Mouse (Mus musculus): ENCODE data around the gene Melk. TPM values are rescaled to one million over a fixed set of nuclear protein-coding genes. Genes with fewer than 3 reads are reported as not detected.

The Melk gene
- total RNA-seq (2023) = 9.8 and 10.0 TPM in 2 replicates

DNA sequence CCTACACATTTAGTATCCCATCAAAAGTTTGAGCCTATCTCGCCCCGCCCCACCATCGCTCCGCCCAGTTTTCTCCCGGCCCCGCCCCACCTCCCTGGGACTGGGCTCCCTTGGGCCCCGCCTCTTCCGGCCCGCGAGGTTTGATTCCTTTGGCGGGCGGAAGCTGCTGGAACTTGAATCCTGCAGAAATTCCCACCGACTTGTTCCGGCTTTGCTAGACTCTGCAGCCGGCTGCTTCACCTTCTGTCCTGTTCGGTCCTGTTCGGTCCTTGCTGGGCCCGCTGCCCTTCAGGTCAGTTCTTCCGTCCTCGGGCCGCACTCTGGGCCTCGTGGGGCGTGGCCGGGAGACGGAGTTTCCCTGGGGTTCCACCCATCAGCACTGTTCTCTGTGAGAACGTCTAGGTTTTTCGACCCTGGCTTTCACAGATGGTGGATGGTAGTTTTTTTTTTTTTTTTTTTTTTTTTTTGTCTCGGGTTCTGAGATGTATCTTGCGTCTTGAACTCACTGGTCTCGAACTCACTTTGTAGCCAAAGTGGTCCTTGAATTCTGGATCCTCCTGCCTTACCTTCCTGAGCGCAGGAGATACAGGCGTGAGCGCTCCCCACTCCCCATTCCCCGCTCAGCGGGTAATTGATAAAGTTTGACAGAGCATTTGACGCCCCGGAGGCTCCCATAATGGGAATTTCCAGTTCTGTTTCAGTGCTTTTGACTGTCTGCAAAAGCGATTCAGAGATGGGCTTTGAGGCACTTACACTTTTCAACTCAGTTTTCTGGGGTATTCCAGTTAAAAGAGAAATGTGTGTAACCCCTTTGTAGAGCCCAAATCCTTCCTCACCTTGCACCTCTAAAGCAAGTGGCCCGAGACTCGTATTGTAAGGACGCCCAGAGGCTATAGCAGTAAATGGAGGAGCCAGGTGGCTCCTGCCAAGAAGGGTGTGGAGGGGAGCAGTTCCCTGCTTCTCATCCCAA is at the start of gene Melk:
TSS of gene Melk (plus strand) at position 96 of the 970 bp plus-strand sequence.

Other genes starting within 250 kb of the Melk start
- gene Gne, start 216.7 kb upstream of the Melk start, total RNA-seq (2023) = 17.8 and 21.8 TPM in 2 replicates
- gene Rnf38, start 67.1 kb upstream of the Melk start, total RNA-seq (2023) = 98.4 and 108 TPM in 2 replicates